Mouse (Mus musculus): Measurements from ENCODE around the gene Xrn1.

GRCm38 (mm10) chr9:96093221-96093620 lies 138.7 kb downstream of the Xrn1 start:
- TF ChIP-seq CTCF (IDR thresholded peaks at IDR 0.05; ENCODE audit: borderline replicate concordance, insufficient read depth, low read length), result no peak
- TF ChIP-seq POLR2A (IDR thresholded peaks at IDR 0.05; ENCODE audit: low read depth, low read length), result no peak
